Mouse (Mus musculus) frontal cortex, adult 2 months (tissue): ENCODE data around the gene Tceal9. TPM values are rescaled to one million over a fixed set of nuclear protein-coding genes. Genes with fewer than 3 reads are reported as not detected.
A peak's percentile ranks its signal among the peaks of the same experiment; 100 is the strongest.
"Not testable (repeated sequence)": the region's sequence is repeated elsewhere in the genome, so short reads cannot be mapped to it uniquely, and the experiment has no call there.

Source experiments
- DNase-seq, 2 experiments: peaks; one replicate each; pipeline ENCODE4 v3.0.0; 2022; ENCODE audit warnings: low spot score in 1 of 2; ENCODE audit errors: extremely low spot score in 1 of 2
- polyA plus RNA-seq: library from polyadenylated mRNA; depleted of rRNA; stranded (reverse); fragments of >200 nt; gene quantifications from 2 replicates; pipeline ENCODE4 v1.2.3, GENCODE M21; 2012; rRNA removed

The Tceal9 gene
- 140 and 143 TPM in 2 replicates for polyA plus RNA-seq

- peak; percentile 40 to 74 for DNase-seq
Measured at GRCm38 (mm10) chrX:136244574-136245229, at the start of gene Tceal9. Gene Tceal9, plus strand, starts transcription at chrX:136245079.

- no peak for DNase-seq
Measured at GRCm38 (mm10) chrX:136195193-136195944, 49.5 kb upstream of the Tceal9 start.

- DNase-seq = peak in 1 of 2 experiments; percentile 52
Measured at GRCm38 (mm10) chrX:136196873-136197272, 48.0 kb upstream of the Tceal9 start.

- no peak for DNase-seq
Measured at GRCm38 (mm10) chrX:136203257-136203656, 41.6 kb upstream of the Tceal9 start.

GRCm38 (mm10) chrX:136203664-136204066 lies 41.2 kb upstream of the Tceal9 start, which contains the start of gene Tceal5:
Gene Tceal5, minus strand, starts transcription at chrX:136203876.
- DNase-seq = peak; percentile 40 to 70

GRCm38 (mm10) chrX:136204406-136204805 lies 40.5 kb upstream of the Tceal9 start:
- DNase-seq = no peak

GRCm38 (mm10) chrX:136213396-136213795 lies 31.5 kb upstream of the Tceal9 start:
- no peak for DNase-seq

GRCm38 (mm10) chrX:136214729-136215677 lies 29.9 kb upstream of the Tceal9 start, which contains the start of the genes Tceal7 and Bex1:
Gene Tceal7, plus strand, starts transcription at chrX:136214779.
Gene Bex1, minus strand, starts transcription at chrX:136215513.
- DNase-seq = not testable (repeated sequence)

GRCm38 (mm10) chrX:136216303-136216702 lies 28.6 kb upstream of the Tceal9 start:
- no peak for DNase-seq

- DNase-seq = no peak
Measured at GRCm38 (mm10) chrX:136223714-136224113, 21.2 kb upstream of the Tceal9 start.

- DNase-seq = no peak
Measured at GRCm38 (mm10) chrX:136227768-136228167, 17.1 kb upstream of the Tceal9 start.

GRCm38 (mm10) chrX:136238118-136238517 lies 6.8 kb upstream of the Tceal9 start:
- peak in 1 of 2 experiments; percentile 69 for DNase-seq

- no peak for DNase-seq
Measured at GRCm38 (mm10) chrX:136243181-136243580, 1.7 kb upstream of the Tceal9 start.

- no peak for DNase-seq
Measured at GRCm38 (mm10) chrX:136245521-136246071, 717 bp downstream of the Tceal9 start.

- DNase-seq = no peak
Measured at GRCm38 (mm10) chrX:136248811-136249210, 3.9 kb downstream of the Tceal9 start.

- no peak for DNase-seq
Measured at GRCm38 (mm10) chrX:136249671-136250070, 4.8 kb downstream of the Tceal9 start.

- no peak for DNase-seq
Measured at GRCm38 (mm10) chrX:136252023-136252729, 7.3 kb downstream of the Tceal9 start.

- DNase-seq = no peak
Measured at GRCm38 (mm10) chrX:136267720-136268119, 22.8 kb downstream of the Tceal9 start.

GRCm38 (mm10) chrX:136268173-136268572 lies 23.3 kb downstream of the Tceal9 start:
- no peak for DNase-seq
